Mouse (Mus musculus) bone marrow macrophage, adult 2 months (primary cell): ENCODE results near the gene Sepsecs. TPM values are rescaled to one million over a fixed set of nuclear protein-coding genes. Genes with fewer than 3 reads are reported as not detected.
"Not testable (repeated sequence)": the region's sequence is repeated elsewhere in the genome, so short reads cannot be mapped to it uniquely, and the experiment has no call there.

Experiments used
- H3K27ac ChIP-seq: 2 replicates; pipeline ENCODE4 v1.5.1; 2012; ENCODE audit warnings: low read depth, low read length; ENCODE audit not compliant: insufficient read depth
- H3K4me1 ChIP-seq: 2 replicates; pipeline ENCODE4 v1.6.1; 2012; ENCODE audit warnings: low read length; ENCODE audit not compliant: control insufficient read depth, insufficient read depth
- H3K4me3 ChIP-seq: 2 replicates; pipeline ENCODE4 v1.5.1; 2012; ENCODE audit warnings: mild to moderate bottlenecking, low read length, moderate library complexity; ENCODE audit not compliant: insufficient read depth
- CTCF ChIP-seq: IDR thresholded peaks from 2 replicates; pipeline ENCODE4 v1.5.1; 2012; ENCODE audit warnings: low read depth, mild to moderate bottlenecking, low read length, moderate library complexity
- POLR2A ChIP-seq: IDR thresholded peaks from 2 replicates; pipeline ENCODE4 v1.6.1; 2012; ENCODE audit warnings: mild to moderate bottlenecking, low read depth, low read length, borderline replicate concordance
- polyA plus RNA-seq: library from polyadenylated mRNA; stranded (reverse); fragments of >200 nt; gene quantifications from 2 replicates; pipeline ENCODE4 v1.2.4, GENCODE M21; 2012; ENCODE audit not compliant: missing spikeins, insufficient read depth, insufficient read length

Gene Sepsecs
- polyA plus RNA-seq: 7.4 and 7.5 TPM in 2 replicates

GRCm38 (mm10) chr5:52669426-52670191, at the start of gene Sepsecs:
TSS of gene Sepsecs (minus strand) at chr5:52669708.
- TF ChIP-seq POLR2A (no peak), CTCF (no peak)
- Histone ChIP-seq H3K27ac (peak within 1 kb of the TSS; percentile 37; the same call in 1 of the 2 replicates), H3K4me1 (peaks cover 5% of the 10 kb centered on the region), H3K4me3 (peak within 1 kb of the TSS; percentile 90)

GRCm38 (mm10) chr5:52716742-52717448, 47.4 kb upstream of the Sepsecs start:
- TF ChIP-seq POLR2A (no peak), CTCF (no peak)
- no peaks in the 10 kb centered on the region for H3K4me1 ChIP-seq
- H3K27ac ChIP-seq: no peak overlapping the region
- H3K4me3 ChIP-seq: no peak overlapping the region

GRCm38 (mm10) chr5:52712704-52713103, 43.2 kb upstream of the Sepsecs start:
- Histone ChIP-seq H3K27ac (no peak overlapping the region), H3K4me3 (no peak overlapping the region)

GRCm38 (mm10) chr5:52704562-52704961, 35.1 kb upstream of the Sepsecs start:
- Histone ChIP-seq H3K4me3 (no peak overlapping the region), H3K27ac (no peak overlapping the region), H3K4me1 (no peaks in the 10 kb centered on the region)
- TF ChIP-seq POLR2A (no peak), CTCF (no peak)

More at GRCm38 (mm10) chr5:52712704-52713103, 43.2 kb upstream of the Sepsecs start:
- TF ChIP-seq CTCF (no peak), POLR2A (no peak)
- no peaks in the 10 kb centered on the region for H3K4me1 ChIP-seq

GRCm38 (mm10) chr5:52697882-52698440, 28.5 kb upstream of the Sepsecs start:
- not testable (repeated sequence) for H3K27ac ChIP-seq, H3K4me1 ChIP-seq, H3K4me3 ChIP-seq

- no peaks in the 10 kb centered on the region for H3K4me1 ChIP-seq
These were observed 27.8 kb upstream of the Sepsecs start for GRCm38 (mm10) chr5:52697291-52697690.

GRCm38 (mm10) chr5:52687741-52688455, 18.4 kb upstream of the Sepsecs start:
- H3K4me3 ChIP-seq: no peak overlapping the region
- H3K4me1 ChIP-seq: no peaks in the 10 kb centered on the region
- TF ChIP-seq POLR2A (no peak), CTCF (no peak)
- no peak overlapping the region for H3K27ac ChIP-seq

More at GRCm38 (mm10) chr5:52697291-52697690, 27.8 kb upstream of the Sepsecs start:
- H3K4me3 ChIP-seq: no peak overlapping the region
- no peak overlapping the region for H3K27ac ChIP-seq
- TF ChIP-seq POLR2A: no peak
- TF ChIP-seq CTCF: no peak

- Histone ChIP-seq H3K27ac (no peak overlapping the region), H3K4me1 (no peaks in the 10 kb centered on the region), H3K4me3 (no peak overlapping the region)
- TF ChIP-seq CTCF (no peak), POLR2A (no peak)
These were observed 11.6 kb upstream of the Sepsecs start for GRCm38 (mm10) chr5:52681111-52681510.

GRCm38 (mm10) chr5:52680191-52680590, 10.7 kb upstream of the Sepsecs start:
- no peak for TF ChIP-seq POLR2A
- no peak for TF ChIP-seq CTCF
- Histone ChIP-seq H3K4me3 (no peak overlapping the region), H3K4me1 (no peaks in the 10 kb centered on the region), H3K27ac (no peak overlapping the region)

GRCm38 (mm10) chr5:52678498-52679070, 9.1 kb upstream of the Sepsecs start:
- H3K27ac ChIP-seq: no peak overlapping the region
- no peaks in the 10 kb centered on the region for H3K4me1 ChIP-seq
- no peak overlapping the region for H3K4me3 ChIP-seq
- TF ChIP-seq POLR2A: no peak
- TF ChIP-seq CTCF: no peak
